Mouse (Mus musculus): ENCODE measurements around the gene Morn3.

The Morn3 gene

DNA sequence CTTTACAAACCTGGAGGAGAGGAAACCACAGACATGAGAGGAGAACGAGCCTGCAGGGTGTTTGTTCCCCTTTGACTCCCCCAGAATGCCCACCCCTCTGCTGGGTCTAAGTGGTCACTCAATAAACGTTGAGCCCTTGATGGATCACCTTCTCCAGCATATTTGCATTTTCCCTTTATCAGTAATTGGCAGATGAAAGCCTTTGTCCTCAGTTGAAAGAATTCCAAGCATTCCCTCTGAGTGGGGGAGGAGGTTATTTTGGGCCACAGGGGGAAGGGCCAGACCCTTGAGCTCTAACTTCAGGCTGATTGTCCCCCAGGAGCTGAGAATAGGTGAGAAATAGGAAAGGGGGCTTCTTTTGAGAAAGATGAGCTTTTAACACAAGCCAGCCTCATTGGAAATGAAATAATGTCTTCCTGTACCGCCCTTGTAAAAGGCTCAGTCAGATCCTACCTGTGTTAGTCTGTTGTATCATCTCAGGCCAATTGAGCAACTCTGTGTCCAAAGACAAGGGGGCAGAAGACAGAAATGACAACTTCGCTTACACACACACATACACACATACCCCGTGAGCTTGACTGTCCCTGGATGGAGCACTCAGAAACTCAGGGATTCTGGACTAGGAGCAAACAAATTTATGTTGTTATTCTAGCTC is 55.3 kb downstream of the Morn3 start:
- DNase-seq (ENCODE audit: low spot score in 2 of 2): no peak

DNA sequence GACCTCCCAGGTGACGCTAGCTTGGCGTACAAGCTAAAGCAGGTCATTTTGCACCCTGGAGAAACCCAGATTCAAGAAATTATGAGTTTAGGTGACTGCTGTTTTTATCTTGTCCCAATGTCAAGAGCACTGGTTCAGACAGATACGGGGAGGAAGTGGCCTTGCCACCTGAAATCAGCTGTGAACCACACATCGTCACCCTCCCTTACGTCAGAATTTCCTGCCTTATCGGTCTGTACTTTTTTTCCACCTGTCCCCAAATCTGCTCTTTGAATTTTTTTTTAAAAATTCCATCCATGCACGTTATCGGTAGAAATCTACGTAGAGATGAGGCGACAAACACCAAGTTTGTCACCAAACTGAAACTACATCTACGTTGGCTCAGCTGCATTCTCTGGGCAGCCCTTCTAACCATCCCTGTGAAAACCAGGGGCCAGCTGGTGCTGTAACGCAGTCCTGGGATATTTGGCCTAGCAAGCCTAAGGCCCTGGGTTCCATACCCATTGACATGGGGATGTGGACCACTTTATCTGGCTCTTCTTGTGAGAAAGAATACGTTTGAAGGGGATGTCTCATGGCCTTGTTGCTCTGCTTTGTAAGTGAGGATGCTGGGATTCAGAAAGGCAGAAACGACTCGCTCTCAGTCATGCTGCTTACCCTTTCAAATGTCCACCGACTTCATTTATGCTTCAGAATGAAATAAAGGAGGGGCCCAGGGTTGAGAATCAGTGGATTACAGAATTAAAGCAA is 56.2 kb downstream of the Morn3 start:
- DNase-seq (ENCODE audit: low spot score in 2 of 2): no peak

DNA sequence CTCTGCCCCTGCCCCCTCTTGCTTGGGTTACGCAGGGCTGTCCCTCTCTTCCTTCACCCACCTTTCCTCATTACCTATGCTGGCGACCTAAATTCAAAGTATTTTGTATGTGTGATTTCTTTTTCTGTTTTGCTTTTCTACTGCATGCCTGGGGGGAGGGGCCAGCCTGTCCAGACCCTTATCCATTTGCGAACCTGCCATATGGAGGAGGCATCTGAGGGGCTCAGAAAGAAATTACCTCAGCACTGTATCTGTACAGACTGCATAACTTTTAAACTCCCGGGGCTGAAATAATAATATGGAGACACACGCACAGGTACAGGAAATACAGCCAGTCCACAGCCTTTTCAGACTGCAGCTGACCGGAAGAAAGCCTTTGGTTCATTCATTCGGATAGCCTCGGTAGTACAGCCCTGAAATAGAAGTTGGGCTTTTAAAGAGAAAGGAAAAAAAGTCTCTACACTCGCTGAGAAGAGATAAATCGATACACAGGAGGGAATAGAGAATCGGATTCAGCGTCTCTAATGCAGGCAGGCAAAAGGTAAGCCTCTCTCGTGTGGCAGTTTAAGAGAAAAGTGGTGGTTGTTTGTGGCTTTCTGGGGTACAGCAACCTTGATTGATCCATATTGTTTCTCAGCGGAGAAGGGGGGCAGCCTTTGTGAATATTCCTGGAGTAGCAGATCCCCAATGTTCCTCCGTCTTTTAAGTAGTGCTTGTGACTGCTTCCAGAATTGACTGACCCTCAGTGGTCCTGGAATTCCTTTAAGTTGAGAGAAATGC is 57.1 kb downstream of the Morn3 start, which contains the start of gene Kdm2b:
Gene Kdm2b, minus strand, starts transcription at position 273 of the 780 bp plus-strand sequence.
- DNase-seq (ENCODE audit: low spot score in 2 of 2): no peak

DNA sequence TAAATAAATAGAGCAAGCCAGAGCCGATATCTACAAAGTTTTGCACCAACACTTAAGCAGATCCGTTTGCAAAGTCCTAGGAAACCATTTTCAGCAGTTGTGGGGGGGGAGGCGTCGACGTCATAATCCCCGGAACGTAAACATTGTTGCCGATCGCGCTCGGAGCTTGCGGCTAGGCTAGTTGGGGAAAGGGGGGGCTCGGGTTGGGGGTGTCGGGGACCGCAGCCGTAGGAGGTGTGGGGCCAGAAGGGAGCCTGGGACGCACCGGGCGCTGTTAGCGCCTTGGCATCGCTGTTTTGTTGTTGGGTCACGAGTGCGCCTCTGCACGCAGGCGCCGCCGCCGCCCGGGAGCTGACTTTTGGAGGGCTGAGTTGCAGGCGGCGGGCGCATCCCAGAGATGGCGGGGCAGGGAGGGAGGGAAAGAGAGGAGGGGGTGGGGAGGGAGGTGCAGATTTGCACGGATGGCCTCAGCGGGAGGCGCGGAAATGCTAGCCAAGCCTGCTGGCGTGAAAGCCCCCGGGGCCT is 57.8 kb downstream of the Morn3 start:
- peak; percentile 38 to 61 for DNase-seq (ENCODE audit: low spot score in 2 of 2)

DNA sequence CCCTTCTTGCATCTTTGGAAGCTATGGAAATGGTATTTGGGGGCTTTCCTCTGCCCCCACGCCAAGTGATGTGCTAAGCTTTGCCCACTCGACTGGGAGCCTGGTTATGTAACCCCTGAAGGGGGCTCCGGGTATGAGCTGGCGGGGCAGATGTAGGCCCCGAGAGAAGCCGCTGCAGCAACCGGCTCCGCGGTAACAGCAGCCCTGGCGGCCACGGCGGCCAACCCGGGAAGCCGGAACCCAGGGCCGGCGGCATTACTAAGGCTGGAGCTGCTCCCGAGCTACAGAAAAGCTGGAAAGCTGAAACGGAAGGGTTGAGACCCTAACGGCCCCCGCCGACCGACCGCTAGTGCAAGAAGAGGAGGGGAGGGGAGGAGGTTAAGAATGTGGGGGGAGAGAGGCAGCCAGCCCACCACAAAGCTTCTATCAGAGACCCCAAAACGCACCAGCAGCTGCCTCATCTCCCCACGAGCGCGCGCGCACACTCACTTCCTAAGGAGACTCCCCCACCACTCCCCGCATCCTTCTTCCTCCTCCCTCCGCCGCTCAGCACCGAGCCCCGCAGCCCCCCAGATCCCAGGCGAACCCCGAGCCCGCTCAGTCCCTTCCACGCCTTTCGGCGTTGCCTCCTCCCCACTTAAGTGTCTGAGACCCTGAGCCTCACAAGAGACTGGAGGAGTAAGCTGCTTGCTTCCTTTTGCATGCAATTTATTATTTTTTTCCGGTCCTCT is 58.6 kb downstream of the Morn3 start:
- DNase-seq (ENCODE audit: low spot score in 2 of 2): peak; percentile 15 to 23

DNA sequence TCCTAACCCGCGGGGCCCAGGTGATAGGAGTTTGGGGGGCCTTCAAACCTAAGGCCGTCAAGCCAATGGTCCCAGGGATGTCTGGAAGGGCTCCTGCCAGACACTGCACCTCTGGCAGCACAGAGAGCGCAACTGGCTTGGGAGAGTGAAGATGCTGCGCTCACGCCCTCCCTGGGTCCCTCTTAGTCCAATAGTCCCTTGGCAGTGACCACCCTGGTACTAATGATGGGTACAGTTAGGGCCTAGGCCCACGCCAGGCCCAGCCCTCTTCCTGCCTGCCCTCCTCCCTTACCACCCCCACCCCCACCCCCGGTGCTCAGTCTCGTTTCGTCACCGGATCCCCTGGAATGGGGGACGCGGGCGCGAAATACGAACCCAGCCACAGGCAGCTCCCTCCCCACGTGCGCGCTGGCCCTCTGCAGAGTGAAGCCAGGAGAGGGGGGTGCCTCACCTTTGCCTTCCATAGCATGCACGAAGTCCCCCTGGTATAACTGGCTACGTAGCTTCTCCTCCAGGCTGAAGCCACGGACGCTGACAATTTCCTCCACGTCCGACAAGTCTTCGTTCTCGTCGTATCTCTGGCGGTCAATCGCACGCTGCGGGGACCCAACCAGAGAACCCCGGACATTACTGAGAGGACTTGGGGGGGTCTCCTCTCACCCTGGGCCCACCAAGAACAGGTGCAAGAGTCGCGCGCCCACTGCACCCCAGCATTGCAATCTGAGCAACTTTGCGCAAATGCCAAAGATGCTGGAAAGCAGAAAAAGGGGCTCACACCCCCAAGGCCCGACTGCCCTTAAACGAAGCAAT is 59.4 kb downstream of the Morn3 start:
- no peak for DNase-seq (ENCODE audit: low spot score in 2 of 2)

DNA sequence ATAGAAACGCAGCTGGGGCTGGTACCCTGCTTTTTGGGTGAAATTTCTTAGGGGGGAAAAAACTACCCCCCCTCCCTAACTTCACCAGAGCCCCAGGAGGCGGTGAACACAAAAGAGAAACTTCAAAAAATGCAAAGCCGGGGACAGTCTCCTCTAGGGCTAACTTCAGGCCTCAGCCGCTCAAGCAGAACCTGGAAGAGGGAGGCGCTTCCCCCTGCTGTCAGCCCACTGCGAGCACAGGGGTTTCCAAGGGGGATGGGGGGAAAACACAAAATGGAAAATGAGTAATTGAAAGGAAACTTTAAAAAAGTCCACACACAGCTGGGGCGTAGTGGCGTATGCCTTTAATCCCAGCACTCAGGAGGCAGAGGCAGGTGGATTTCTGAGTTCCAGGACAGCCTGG is 60.7 kb downstream of the Morn3 start:
- DNase-seq (ENCODE audit: low spot score in 2 of 2): no peak

Data from spleen, postnatal 14 days (tissue).